Mouse (Mus musculus): ENCODE data around the gene Emcn. TPM values are rescaled to one million over a fixed set of nuclear protein-coding genes. Genes with fewer than 3 reads are reported as not detected.

Emcn gene
- polyA plus RNA-seq (2015; fragmentation: Nextera tagmentation; extraction: Ambion mirVana), result 15.0 and 15.5 TPM in 2 replicates

GRCm38 (mm10) chr3:137340938-137341337 lies at the start of gene Emcn:
Gene Emcn (plus strand): TSS chr3:137341067.
- Histone ChIP-seq H3K4me3 (no peak within 1 kb of the TSS; the same call in 1 of the 2 replicates), H3K36me3 (no peaks in the 10 kb centered on the region), H3K27ac (0 out of 2 replicates have a peak within 1 kb of the TSS, but pooled peaks have one; percentile 42), H3K9me3 (no peaks in the 10 kb centered on the region), H3K4me2 (no peak within 1 kb of the TSS), H3K27me3 (no peaks in the 10 kb centered on the region), H3K9ac (no peak within 1 kb of the TSS), H3K4me1 (replicated peaks) (no peaks in the 10 kb centered on the region)
- WGBS, result 59% methylated on average over 8 of the region's 8 CpGs
- no peak for ATAC-seq (ENCODE audit: low FRiP score)

- H3K9me3 ChIP-seq, result no peaks in the 10 kb centered on the region
- H3K4me3 ChIP-seq, result no peak overlapping the region
- H3K4me2 ChIP-seq, result no peak overlapping the region
- H3K27ac ChIP-seq, result no peak overlapping the region
- 74% methylated on average over 6 of the region's 6 CpGs for WGBS
- H3K4me1 ChIP-seq (replicated peaks), result no peaks in the 10 kb centered on the region
- no peaks in the 10 kb centered on the region for H3K36me3 ChIP-seq
- H3K27me3 ChIP-seq, result no peaks in the 10 kb centered on the region
- ATAC-seq (ENCODE audit: low FRiP score), result no peak
- no peak overlapping the region for H3K9ac ChIP-seq
These were observed 47.7 kb upstream of the Emcn start for GRCm38 (mm10) chr3:137293174-137293591.

GRCm38 (mm10) chr3:137298230-137298629 lies 42.6 kb upstream of the Emcn start:
- H3K9me3 ChIP-seq, result no peaks in the 10 kb centered on the region

DNA sequence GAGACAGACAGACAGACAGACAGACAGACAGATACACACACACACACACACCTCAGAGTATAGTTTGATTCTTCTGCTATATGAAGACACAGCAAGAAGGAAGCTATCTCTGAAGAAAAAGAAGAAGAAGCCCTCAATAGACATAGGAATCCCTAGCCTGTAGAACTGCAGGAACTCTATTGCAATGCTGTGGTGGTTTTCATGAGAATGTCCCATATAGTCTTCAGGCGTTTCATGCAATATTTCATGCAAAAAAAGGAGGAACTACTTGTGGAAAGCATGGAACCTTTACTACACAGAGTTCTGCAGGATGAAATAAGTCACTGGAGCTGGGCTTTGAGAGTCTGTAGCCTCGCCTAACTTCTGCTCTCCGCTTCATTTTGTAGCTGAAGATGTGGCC lies 40.7 kb upstream of the Emcn start:
- 90% methylated on average over 3 of the region's 3 CpGs for WGBS
- no peak for ATAC-seq (ENCODE audit: low FRiP score)
- Histone ChIP-seq H3K9ac (no peak overlapping the region), H3K27ac (no peak overlapping the region), H3K4me3 (no peak overlapping the region), H3K27me3 (no peaks in the 10 kb centered on the region), H3K4me2 (no peak overlapping the region), H3K9me3 (no peaks in the 10 kb centered on the region), H3K4me1 (replicated peaks) (no peaks in the 10 kb centered on the region), H3K36me3 (no peaks in the 10 kb centered on the region)

More at GRCm38 (mm10) chr3:137298230-137298629, 42.6 kb upstream of the Emcn start:
- Histone ChIP-seq H3K27me3 (no peaks in the 10 kb centered on the region), H3K4me2 (no peak overlapping the region), H3K27ac (no peak overlapping the region), H3K9ac (no peak overlapping the region), H3K4me3 (no peak overlapping the region), H3K4me1 (replicated peaks) (no peaks in the 10 kb centered on the region), H3K36me3 (no peaks in the 10 kb centered on the region)
- WGBS, result 55% methylated on average over 2 of the region's 2 CpGs
- ATAC-seq (ENCODE audit: low FRiP score), result no peak

DNA sequence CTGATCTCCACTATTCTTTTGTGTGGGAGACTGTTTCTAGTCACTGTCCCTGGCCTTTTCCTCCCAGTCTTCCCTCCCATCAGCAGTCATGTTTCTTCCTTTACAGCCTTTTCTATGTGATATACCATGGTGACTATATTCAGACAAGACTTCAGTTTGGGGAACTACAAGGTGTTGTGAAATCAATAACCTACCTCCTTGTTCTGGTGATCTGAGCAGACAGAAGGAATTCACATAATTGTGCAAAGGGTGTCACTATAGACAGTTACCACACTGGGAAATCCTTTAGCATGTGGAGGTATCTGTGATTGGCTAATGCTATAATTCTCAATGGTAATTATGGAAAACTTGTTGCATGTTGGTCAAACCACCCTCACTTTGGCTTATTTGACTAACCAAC lies 39.7 kb upstream of the Emcn start:
- H3K9me3 ChIP-seq, result no peaks in the 10 kb centered on the region
- no peaks in the 10 kb centered on the region for H3K4me1 ChIP-seq (replicated peaks)

DNA sequence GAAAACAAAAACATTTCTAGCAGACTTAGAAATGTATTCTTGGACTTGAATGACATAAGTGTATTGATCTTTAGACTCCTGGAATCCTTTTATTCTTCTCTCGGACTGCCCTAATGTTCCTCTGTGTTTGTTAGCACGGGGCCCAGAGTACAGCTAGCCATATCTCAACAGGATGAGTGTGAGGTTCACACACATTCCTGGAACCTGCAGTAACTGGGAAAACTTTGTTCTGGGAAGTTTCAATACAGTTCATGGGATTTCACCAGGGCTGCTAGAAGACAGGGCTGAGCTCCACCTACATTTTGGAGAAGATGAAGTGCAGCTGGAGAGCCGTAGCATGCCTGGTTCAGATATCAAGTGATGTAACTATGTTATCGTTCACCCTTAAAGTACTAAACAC lies 38.1 kb upstream of the Emcn start:
- Histone ChIP-seq H3K4me3 (no peak overlapping the region), H3K4me2 (no peak overlapping the region), H3K9me3 (no peaks in the 10 kb centered on the region), H3K27ac (no peak overlapping the region), H3K9ac (no peak overlapping the region), H3K36me3 (no peaks in the 10 kb centered on the region), H3K27me3 (no peaks in the 10 kb centered on the region), H3K4me1 (replicated peaks) (no peaks in the 10 kb centered on the region)
- no peak for ATAC-seq (ENCODE audit: low FRiP score)
- WGBS, result 79% methylated on average over 4 of the region's 4 CpGs

More for the DNA sequence above, 39.7 kb upstream of the Emcn start:
- no peaks in the 10 kb centered on the region for H3K36me3 ChIP-seq
- H3K27ac ChIP-seq, result no peak overlapping the region
- H3K4me2 ChIP-seq, result no peak overlapping the region
- H3K9ac ChIP-seq, result no peak overlapping the region
- ATAC-seq (ENCODE audit: low FRiP score), result no peak
- H3K4me3 ChIP-seq, result no peak overlapping the region
- no peaks in the 10 kb centered on the region for H3K27me3 ChIP-seq

DNA sequence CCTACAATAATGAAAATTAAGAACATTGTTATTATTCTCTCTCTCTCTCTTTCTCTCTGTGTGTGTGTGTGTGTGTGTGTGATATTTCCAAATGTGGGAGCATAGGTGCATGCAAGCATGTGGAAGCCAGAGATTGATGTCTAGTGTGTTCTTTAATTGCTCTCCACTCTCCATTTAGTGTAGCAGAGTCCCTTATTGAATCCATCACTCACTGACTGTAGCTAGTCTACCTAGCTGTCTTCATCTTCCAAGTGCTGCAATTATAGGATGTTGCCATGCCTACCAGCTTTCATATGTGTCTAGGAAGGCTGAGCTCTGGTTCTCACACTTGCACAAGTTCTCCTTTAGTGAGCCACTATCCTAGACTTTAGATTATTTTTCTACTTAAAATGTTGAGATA lies 30.9 kb upstream of the Emcn start:
- no peak overlapping the region for H3K9ac ChIP-seq
- no peaks in the 10 kb centered on the region for H3K4me1 ChIP-seq (replicated peaks)
- ATAC-seq (ENCODE audit: low FRiP score), result peak; percentile 63; the same call in 1 of the 2 replicates
- no peaks in the 10 kb centered on the region for H3K9me3 ChIP-seq
- H3K4me3 ChIP-seq, result no peak overlapping the region
- no peaks in the 10 kb centered on the region for H3K36me3 ChIP-seq
- no peak overlapping the region for H3K27ac ChIP-seq
- no peak overlapping the region for H3K4me2 ChIP-seq
- H3K27me3 ChIP-seq, result no peaks in the 10 kb centered on the region

DNA sequence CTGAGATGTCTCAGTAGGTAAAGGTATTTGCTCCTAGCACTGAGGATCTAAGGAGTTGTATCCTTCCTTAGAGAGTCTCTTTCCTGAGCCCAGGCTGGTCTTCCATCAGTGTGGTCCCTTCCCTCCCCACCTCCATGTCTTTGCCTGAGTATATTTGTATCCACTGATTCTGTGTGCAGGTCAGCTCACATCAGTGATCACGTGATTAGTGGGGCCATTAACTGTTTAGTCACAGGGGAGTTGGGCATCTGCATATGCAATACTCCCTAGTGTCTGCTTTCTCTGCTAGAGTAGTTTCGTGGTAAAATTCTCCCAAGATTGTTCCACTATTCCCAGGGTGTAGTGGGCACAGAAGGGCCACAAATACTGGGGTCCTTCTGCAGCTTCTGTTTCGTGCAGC lies 28.3 kb upstream of the Emcn start:
- no peak overlapping the region for H3K9ac ChIP-seq
- WGBS, result 64% methylated on average over 3 of the region's 3 CpGs
- no peak overlapping the region for H3K4me2 ChIP-seq

DNA sequence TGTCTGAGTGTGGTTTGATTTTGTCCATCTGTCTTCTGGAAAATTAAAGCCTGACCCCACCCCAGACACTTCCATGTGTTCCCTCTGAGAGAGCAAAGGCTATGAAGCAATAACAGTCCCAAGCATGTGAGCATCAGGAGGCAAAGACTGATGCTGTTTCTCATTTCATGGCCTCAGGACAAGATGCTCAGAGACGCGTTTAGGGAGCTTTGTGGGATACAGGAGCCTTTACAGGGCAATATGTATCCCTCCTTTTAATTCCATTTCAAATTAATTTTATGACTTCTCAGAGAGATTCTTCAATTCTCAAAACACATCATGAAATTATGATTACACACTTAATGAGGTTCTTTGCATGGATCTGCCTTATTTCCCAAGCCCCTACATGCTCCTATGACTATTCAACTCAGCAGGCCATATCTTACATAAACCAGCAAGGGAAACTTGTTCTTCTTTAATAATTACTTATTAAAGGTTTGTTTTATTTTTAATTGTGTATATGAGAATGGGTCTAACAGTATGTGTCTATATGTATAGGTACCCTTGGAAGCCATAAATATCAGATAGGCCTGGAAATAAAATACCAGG lies 27.0 kb upstream of the Emcn start:
- 66% methylated on average over 2 of the region's 2 CpGs for WGBS
- Histone ChIP-seq H3K9ac (no peak overlapping the region), H3K36me3 (no peaks in the 10 kb centered on the region), H3K4me1 (replicated peaks) (no peaks in the 10 kb centered on the region), H3K4me3 (no peak overlapping the region), H3K9me3 (no peaks in the 10 kb centered on the region), H3K27me3 (no peaks in the 10 kb centered on the region), H3K4me2 (no peak overlapping the region), H3K27ac (no peak overlapping the region)
- ATAC-seq (ENCODE audit: low FRiP score), result 0 out of 2 replicates have a peak, but pooled peaks have one; percentile 43

More for the DNA sequence above, 28.3 kb upstream of the Emcn start:
- ATAC-seq (ENCODE audit: low FRiP score), result no peak
- Histone ChIP-seq H3K27ac (no peak overlapping the region), H3K4me1 (replicated peaks) (no peaks in the 10 kb centered on the region), H3K4me3 (no peak overlapping the region), H3K27me3 (no peaks in the 10 kb centered on the region), H3K36me3 (no peaks in the 10 kb centered on the region), H3K9me3 (no peaks in the 10 kb centered on the region)

GRCm38 (mm10) chr3:137318371-137318770 lies 22.5 kb upstream of the Emcn start:
- Histone ChIP-seq H3K9me3 (no peaks in the 10 kb centered on the region), H3K36me3 (no peaks in the 10 kb centered on the region), H3K27me3 (no peaks in the 10 kb centered on the region), H3K27ac (no peak overlapping the region), H3K4me3 (no peak overlapping the region), H3K4me1 (replicated peaks) (peaks cover 12% of the 10 kb centered on the region), H3K4me2 (no peak overlapping the region), H3K9ac (no peak overlapping the region)
- 95% methylated on average over 1 of the region's 2 CpGs for WGBS
- ATAC-seq (ENCODE audit: low FRiP score), result no peak

GRCm38 (mm10) chr3:137319950-137320349 lies 20.9 kb upstream of the Emcn start:
- no peak overlapping the region for H3K27ac ChIP-seq

GRCm38 (mm10) chr3:137322304-137322703 lies 18.6 kb upstream of the Emcn start:
- 30% methylated on average over 12 of the region's 12 CpGs for WGBS
- no peaks in the 10 kb centered on the region for H3K27me3 ChIP-seq

More at GRCm38 (mm10) chr3:137319950-137320349, 20.9 kb upstream of the Emcn start:
- peaks cover 12% of the 10 kb centered on the region for H3K4me1 ChIP-seq (replicated peaks)
- no peaks in the 10 kb centered on the region for H3K36me3 ChIP-seq
- WGBS, result 52% methylated on average over 1 of the region's 1 CpGs
- no peaks in the 10 kb centered on the region for H3K9me3 ChIP-seq
- ATAC-seq (ENCODE audit: low FRiP score), result no peak
- no peak overlapping the region for H3K4me2 ChIP-seq
- no peak overlapping the region for H3K9ac ChIP-seq
- no peak overlapping the region for H3K4me3 ChIP-seq
- no peaks in the 10 kb centered on the region for H3K27me3 ChIP-seq

GRCm38 (mm10) chr3:137329898-137330297 lies 11.0 kb upstream of the Emcn start:
- no peaks in the 10 kb centered on the region for H3K27me3 ChIP-seq
- no peaks in the 10 kb centered on the region for H3K9me3 ChIP-seq
- H3K4me2 ChIP-seq, result no peak overlapping the region
- no peak for ATAC-seq (ENCODE audit: low FRiP score)
- H3K4me3 ChIP-seq, result no peak overlapping the region
- no peak overlapping the region for H3K27ac ChIP-seq
- WGBS, result 42% methylated on average over 9 of the region's 9 CpGs
- no peak overlapping the region for H3K9ac ChIP-seq
- no peaks in the 10 kb centered on the region for H3K4me1 ChIP-seq (replicated peaks)
- no peaks in the 10 kb centered on the region for H3K36me3 ChIP-seq

More at GRCm38 (mm10) chr3:137322304-137322703, 18.6 kb upstream of the Emcn start:
- Histone ChIP-seq H3K9me3 (no peaks in the 10 kb centered on the region), H3K4me1 (replicated peaks) (peaks cover 12% of the 10 kb centered on the region), H3K4me2 (peak overlapping the region; percentile 4), H3K4me3 (no peak overlapping the region), H3K27ac (no peak overlapping the region), H3K36me3 (no peaks in the 10 kb centered on the region), H3K9ac (no peak overlapping the region)
- ATAC-seq (ENCODE audit: low FRiP score), result peak; percentile 84

Measured in hindbrain, embryonic 13.5 days (tissue).